Mouse (Mus musculus): Measurements from ENCODE around the gene Robo1.

GRCm38 (mm10) chr16:72854101-72854500, 546.0 kb downstream of the Robo1 start:
- no peak for TF ChIP-seq POLR2A (IDR thresholded peaks at IDR 0.05; ENCODE audit: borderline replicate concordance, low read depth, low read length)
- no peak for TF ChIP-seq CTCF (IDR thresholded peaks at IDR 0.05; ENCODE audit: low read depth, low read length)
